In the genomic region with DNA sequence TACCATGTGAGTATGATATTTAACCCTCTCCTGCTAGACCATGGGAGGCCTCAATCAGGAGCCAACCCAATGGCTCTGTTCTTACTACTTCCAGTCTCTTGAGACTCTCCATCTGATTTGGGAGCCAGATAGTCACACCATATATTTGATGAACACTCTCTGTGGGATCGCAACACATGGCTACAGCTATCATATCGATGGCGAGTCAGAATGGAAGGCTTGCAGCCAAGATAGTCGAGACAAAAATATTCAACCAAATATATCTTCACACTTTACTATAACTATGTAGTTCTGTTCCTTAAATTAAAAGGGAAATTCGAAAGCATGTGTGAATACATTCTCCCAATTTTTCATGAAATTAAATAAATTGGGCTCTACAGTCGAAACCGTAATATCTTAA, we compare ENCODE assay signal across 20 mouse cellular contexts.
"Had no signal": no experiment of that assay in that cellular context is flagged by ENCODE, and none has a peak within 500 bp of the region (broad histone marks: within the 10 kb centered on the region; RNA-seq: fewer than 3 reads in every experiment).

No protein-coding gene starts in this region.

- H3K9ac ChIP-seq: liver, embryonic 15.5 days; liver, postnatal 0 days; lung, embryonic 15.5 days; midbrain, embryonic 13.5 days; midbrain, embryonic 15.5 days; neural tube, embryonic 13.5 days; neural tube, embryonic 15.5 days had no signal

- H3K9me3 ChIP-seq: liver, embryonic 15.5 days; lung, embryonic 15.5 days; megakaryocyte, embryonic 14.5 days; midbrain, embryonic 13.5 days; midbrain, embryonic 15.5 days; neural tube, embryonic 13.5 days; neural tube, embryonic 15.5 days had no signal

- H3K4me1 ChIP-seq: liver, embryonic 15.5 days; lung, embryonic 15.5 days; megakaryocyte, embryonic 14.5 days had no signal

- H3K36me3 ChIP-seq: liver, embryonic 15.5 days; lung, embryonic 15.5 days; midbrain, embryonic 13.5 days; midbrain, embryonic 15.5 days; neural tube, embryonic 13.5 days; neural tube, embryonic 15.5 days had no signal

- ATAC-seq: lung, postnatal 0 days had no signal

- H3K4me2 ChIP-seq: liver, embryonic 15.5 days; lung, embryonic 15.5 days; midbrain, embryonic 11.5 days; midbrain, embryonic 13.5 days; midbrain, embryonic 15.5 days; neural tube, embryonic 13.5 days; neural tube, embryonic 15.5 days had no signal

- DNase-seq: liver, postnatal 0 days; lung, adult 2 months; lung, postnatal 14 days; lung, postnatal 36 days; right cerebral cortex, postnatal 4 days; spleen, adult 18-20 months; thymus, adult 18-20 months; thymus, postnatal 14 days; thymus, postnatal 36 days had no signal

- H3K27me3 ChIP-seq: liver, embryonic 15.5 days; lung, embryonic 15.5 days; megakaryocyte, embryonic 14.5 days; midbrain, embryonic 13.5 days; midbrain, embryonic 15.5 days; neural tube, embryonic 13.5 days; neural tube, embryonic 15.5 days had no signal

- H3K27ac ChIP-seq: liver, embryonic 15.5 days; lung, embryonic 15.5 days; macrophage; midbrain, embryonic 13.5 days; midbrain, embryonic 15.5 days; neural tube, embryonic 15.5 days had no signal

- H3K4me3 ChIP-seq: liver, embryonic 15.5 days; lung, embryonic 15.5 days; megakaryocyte, embryonic 14.5 days; midbrain, embryonic 13.5 days; midbrain, embryonic 15.5 days; myocyte; neural tube, embryonic 13.5 days; neural tube, embryonic 15.5 days had no signal
